Mouse (Mus musculus) embryonic facial prominence, embryonic 12.5 days (tissue): Measurements from ENCODE around the gene Tm6sf1. TPM values are rescaled to one million over a fixed set of nuclear protein-coding genes. Genes with fewer than 3 reads are reported as not detected.

Experiments
- ATAC-seq: fragments of 200-750 bp; cut with Nextera tagmentation; 2 replicates; pipeline ENCODE4 v1.8.0; 2017; ENCODE audit not compliant: insufficient number of reproducible peaks, insufficient read depth, low FRiP score, low TSS enrichment
- H3K27ac ChIP-seq: fragments of 300-500 bp; sonication (generic); 2 replicates; pipeline ENCODE4 v1.5.1; 2016; ENCODE audit warnings: mild to moderate bottlenecking
- H3K27me3 ChIP-seq: fragments of 300-500 bp; sonication (generic); 2 replicates; pipeline ENCODE4 v1.6.1; 2016; ENCODE audit warnings: mild to moderate bottlenecking, moderate library complexity
- H3K36me3 ChIP-seq: fragments of 300-500 bp; sonication (generic); 2 replicates; pipeline ENCODE4 v1.6.1; 2016; ENCODE audit warnings: mild to moderate bottlenecking
- H3K4me1 ChIP-seq: fragments of 300-500 bp; sonication (generic); 2 replicates; pipeline ENCODE4 v1.6.1; 2016
- H3K4me2 ChIP-seq: fragments of 300-500 bp; sonication (generic); replicated peaks from 2 replicates; pipeline ENCODE4 v1.6.1; 2016; ENCODE audit warnings: mild to moderate bottlenecking, moderate library complexity
- H3K4me3 ChIP-seq: fragments of 300-500 bp; sonication (generic); 2 replicates; pipeline ENCODE4 v1.5.1; 2016; ENCODE audit warnings: mild to moderate bottlenecking
- H3K9ac ChIP-seq: fragments of 300-500 bp; sonication (generic); 2 replicates; pipeline ENCODE4 v1.6.1; 2016; ENCODE audit warnings: mild to moderate bottlenecking, moderate library complexity
- H3K9me3 ChIP-seq: fragments of 300-500 bp; sonication (generic); 2 replicates; pipeline ENCODE4 v1.6.1; 2016; ENCODE audit warnings: mild to moderate bottlenecking, moderate library complexity
- WGBS: fragments of 180-500 bp; shearing (Covaris S2); methylation state at CpG from one replicate; pipeline ENCODE4 v1.1.7; 2016; 5-methylcytosine and 5-hydroxymethylcytosine counted together
- polyA plus RNA-seq: library from polyadenylated mRNA; unstranded; fragments of >200 nt; fragmentation: Nextera tagmentation; extraction: Ambion mirVana; gene quantifications from 2 replicates; pipeline ENCODE4 v1.2.1, GENCODE M21; 2016

The Tm6sf1 gene
- polyA plus RNA-seq, 1 experiment from 2014 or later: 15.8 TPM

DNA sequence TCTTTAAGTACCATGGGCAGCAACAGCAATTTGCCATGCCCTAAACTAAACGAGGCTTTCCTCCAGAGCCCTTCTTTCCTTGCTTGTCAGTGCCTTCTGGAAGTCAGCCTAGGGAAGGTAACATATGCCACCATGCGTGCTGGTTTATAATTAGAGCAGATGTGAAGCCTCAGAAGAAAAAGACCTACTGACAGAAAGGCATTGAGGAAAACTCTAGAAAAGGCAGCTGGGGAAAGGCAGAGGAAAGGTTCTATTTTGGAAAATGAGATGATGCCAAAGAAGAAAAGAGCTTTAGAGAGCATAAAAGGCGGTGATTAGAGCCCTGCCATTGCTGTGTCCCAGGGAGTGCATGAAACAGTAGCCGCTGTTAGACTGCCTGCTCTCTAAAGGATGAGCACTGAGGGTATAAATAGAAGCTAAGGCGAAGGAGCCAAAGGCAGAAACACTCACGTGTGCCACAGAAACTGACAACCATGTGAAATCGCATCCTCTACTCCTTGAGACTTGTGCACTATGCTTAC is 18.1 kb upstream of the Tm6sf1 start:
- H3K36me3 ChIP-seq: no peaks in the 10 kb centered on the region
- no peaks in the 10 kb centered on the region; the same call in 1 of the 2 replicates for H3K9me3 ChIP-seq
- H3K9ac ChIP-seq: no peak overlapping the region
- ATAC-seq: no peak
- no peaks in the 10 kb centered on the region for H3K27me3 ChIP-seq
- no peak overlapping the region for H3K4me3 ChIP-seq
- 64% methylated on average over 7 of the region's 7 CpGs for WGBS
- H3K4me2 ChIP-seq: no peak overlapping the region
- H3K27ac ChIP-seq: no peak overlapping the region
- 0 out of 2 replicates have a peak, but pooled peaks cover 5% of the 10 kb centered on the region for H3K4me1 ChIP-seq

DNA sequence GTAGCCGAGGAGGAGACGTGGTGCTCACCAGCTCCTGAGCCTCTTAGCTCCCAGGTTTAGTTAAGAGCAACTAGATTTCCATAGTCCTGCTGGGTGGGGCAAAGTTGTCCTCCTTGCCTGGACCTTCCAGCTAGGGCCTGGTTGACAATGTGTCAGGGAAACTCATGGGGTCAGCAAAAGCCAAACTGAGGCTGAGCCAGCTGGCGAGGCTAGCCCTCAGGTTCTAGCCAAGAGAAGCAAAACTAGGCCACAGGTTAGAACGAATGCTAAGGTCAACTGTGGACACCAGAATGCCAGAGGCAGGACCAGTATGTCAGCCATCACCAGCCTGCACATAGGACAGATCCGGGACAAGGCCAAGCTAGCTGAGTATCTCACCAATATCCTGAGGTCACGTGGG is 17.4 kb upstream of the Tm6sf1 start:
- whole genome bisulfite sequencing: 77% methylated on average over 6 of the region's 6 CpGs
- ATAC-seq: no peak
- no peak overlapping the region for H3K27ac ChIP-seq
- H3K36me3 ChIP-seq: no peaks in the 10 kb centered on the region
- H3K4me2 ChIP-seq: no peak overlapping the region
- no peaks in the 10 kb centered on the region for H3K9me3 ChIP-seq
- H3K4me3 ChIP-seq: no peak overlapping the region
- H3K27me3 ChIP-seq: no peaks in the 10 kb centered on the region
- 0 out of 2 replicates have a peak, but pooled peaks cover 5% of the 10 kb centered on the region for H3K4me1 ChIP-seq
- H3K9ac ChIP-seq: no peak overlapping the region

DNA sequence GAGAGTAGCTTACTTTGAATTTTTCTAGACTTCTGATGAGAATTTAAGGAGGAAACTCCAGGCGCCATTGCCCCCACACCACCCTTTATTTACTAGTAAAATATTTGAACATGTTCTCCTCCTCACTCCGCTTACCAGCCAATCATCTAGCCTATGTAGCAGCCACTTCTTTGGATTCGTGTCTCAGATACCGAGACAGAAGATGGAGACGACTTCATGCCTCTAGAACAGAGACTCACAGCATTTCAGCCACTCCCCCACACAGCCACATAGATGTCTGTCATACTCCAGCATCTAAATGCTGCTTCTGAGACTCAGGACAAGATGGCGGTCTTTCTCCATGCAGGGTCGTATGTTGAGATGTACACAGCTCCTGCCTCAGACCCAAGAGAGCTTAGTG is 16.7 kb upstream of the Tm6sf1 start:
- Histone ChIP-seq H3K4me2 (no peak overlapping the region), H3K4me1 (0 out of 2 replicates have a peak, but pooled peaks cover 5% of the 10 kb centered on the region), H3K36me3 (no peaks in the 10 kb centered on the region), H3K27me3 (no peaks in the 10 kb centered on the region), H3K4me3 (no peak overlapping the region), H3K9ac (no peak overlapping the region), H3K27ac (no peak overlapping the region), H3K9me3 (no peaks in the 10 kb centered on the region)
- no peak for ATAC-seq
- 89% methylated on average over 7 of the region's 7 CpGs for WGBS

DNA sequence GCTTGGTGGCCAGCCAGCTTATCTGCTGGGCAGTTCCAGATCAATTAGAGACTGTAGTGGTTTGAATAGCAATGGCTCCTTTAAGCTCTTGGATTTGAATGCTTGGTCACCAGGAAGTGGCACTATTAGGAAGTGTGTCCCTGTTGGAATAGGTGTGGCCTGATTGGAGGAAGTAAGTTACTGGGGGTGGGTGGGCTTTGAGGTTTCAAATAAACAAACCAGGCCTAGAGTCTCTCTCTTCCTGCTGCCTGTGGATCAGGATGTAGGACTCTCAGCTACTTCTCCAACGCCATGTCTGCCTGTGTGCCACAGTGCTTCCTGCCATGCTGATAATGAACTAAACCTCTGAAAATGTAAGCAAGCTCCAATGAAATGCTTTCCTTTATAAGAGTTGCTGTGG is 15.8 kb upstream of the Tm6sf1 start:
- Histone ChIP-seq H3K4me3 (no peak overlapping the region), H3K9ac (no peak overlapping the region), H3K27me3 (no peaks in the 10 kb centered on the region), H3K4me2 (no peak overlapping the region), H3K4me1 (0 out of 2 replicates have a peak, but pooled peaks cover 5% of the 10 kb centered on the region), H3K9me3 (no peaks in the 10 kb centered on the region), H3K36me3 (no peaks in the 10 kb centered on the region), H3K27ac (no peak overlapping the region)
- ATAC-seq: no peak
- 67% methylated on average over 1 of the region's 1 CpGs for WGBS

DNA sequence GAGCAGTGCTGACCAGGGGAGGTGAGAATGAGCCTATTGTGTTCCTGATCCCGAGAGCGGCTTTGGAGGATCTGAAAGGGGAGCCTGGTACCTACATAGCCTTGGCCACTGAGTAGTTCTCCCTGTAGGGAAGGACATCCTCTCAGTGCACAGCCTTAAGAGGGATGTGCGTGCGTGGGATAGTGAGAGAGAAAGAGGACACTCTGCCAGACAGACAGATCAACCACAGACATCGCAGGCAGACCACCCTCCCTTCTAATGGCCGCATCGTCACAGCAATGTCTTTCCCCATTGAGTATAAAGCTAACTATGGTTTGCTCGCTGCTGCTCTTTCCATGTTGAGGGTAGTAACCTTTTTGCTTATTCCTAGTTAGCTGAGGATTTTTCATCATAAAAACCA is 14.9 kb upstream of the Tm6sf1 start:
- no peak overlapping the region for H3K27ac ChIP-seq
- 73% methylated on average over 8 of the region's 8 CpGs for WGBS
- no peaks in the 10 kb centered on the region for H3K9me3 ChIP-seq
- H3K4me2 ChIP-seq: no peak overlapping the region
- 0 out of 2 replicates have a peak, but pooled peaks cover 5% of the 10 kb centered on the region for H3K4me1 ChIP-seq
- no peaks in the 10 kb centered on the region for H3K27me3 ChIP-seq
- no peak for ATAC-seq
- no peak overlapping the region for H3K4me3 ChIP-seq
- H3K36me3 ChIP-seq: no peaks in the 10 kb centered on the region
- no peak overlapping the region for H3K9ac ChIP-seq

DNA sequence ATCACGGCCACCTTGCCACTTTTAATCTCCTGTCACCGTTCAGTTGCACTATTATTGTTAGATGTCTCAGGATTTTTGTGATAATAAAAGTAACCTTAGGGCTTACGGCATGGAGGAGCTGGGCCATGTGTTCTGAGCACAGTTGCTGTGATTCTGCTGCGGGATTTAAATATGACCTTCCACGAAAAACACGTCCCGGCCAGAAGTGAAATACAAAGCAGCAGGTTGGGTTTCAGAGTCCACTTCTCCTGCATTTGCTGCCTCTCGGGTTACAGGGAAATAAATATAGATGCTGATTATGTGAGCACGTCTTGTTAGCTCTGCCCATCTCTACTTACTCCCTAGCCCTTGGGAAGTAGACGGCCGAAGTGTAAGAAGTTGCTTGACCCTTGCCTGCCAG is 14.0 kb upstream of the Tm6sf1 start:
- Histone ChIP-seq H3K4me1 (0 out of 2 replicates have a peak, but pooled peaks cover 5% of the 10 kb centered on the region), H3K9me3 (no peaks in the 10 kb centered on the region), H3K27ac (no peak overlapping the region), H3K4me2 (no peak overlapping the region), H3K9ac (no peak overlapping the region), H3K36me3 (no peaks in the 10 kb centered on the region), H3K4me3 (no peak overlapping the region), H3K27me3 (no peaks in the 10 kb centered on the region)
- ATAC-seq: no peak
- WGBS: 42% methylated on average over 11 of the region's 11 CpGs

DNA sequence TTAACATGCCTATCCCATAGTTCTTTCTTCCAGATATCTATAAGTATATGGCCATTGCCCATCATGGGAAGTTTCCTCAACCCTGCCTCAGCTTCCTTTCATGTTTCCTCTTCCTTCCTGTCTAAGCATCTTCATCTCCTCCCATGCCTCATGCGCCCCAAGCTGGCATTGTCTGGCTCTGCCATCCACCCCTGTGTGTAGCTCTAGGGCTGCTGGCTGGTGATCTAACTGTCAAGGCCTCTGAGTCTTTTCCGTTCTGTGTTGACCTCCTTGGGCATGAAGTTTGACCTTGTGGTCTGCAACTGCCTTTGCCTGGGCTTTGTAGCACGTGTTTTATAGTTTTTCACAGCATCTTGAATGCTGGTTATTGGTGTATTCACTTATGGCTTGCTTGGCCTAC is 13.5 kb upstream of the Tm6sf1 start:
- 82% methylated on average over 3 of the region's 3 CpGs for WGBS
- H3K9me3 ChIP-seq: no peaks in the 10 kb centered on the region
- H3K9ac ChIP-seq: no peak overlapping the region
- ATAC-seq: no peak
- H3K4me2 ChIP-seq: no peak overlapping the region
- no peaks in the 10 kb centered on the region for H3K36me3 ChIP-seq
- no peak overlapping the region for H3K27ac ChIP-seq
- H3K4me1 ChIP-seq: 0 out of 2 replicates have a peak, but pooled peaks cover 5% of the 10 kb centered on the region
- no peak overlapping the region for H3K4me3 ChIP-seq
- no peaks in the 10 kb centered on the region for H3K27me3 ChIP-seq

DNA sequence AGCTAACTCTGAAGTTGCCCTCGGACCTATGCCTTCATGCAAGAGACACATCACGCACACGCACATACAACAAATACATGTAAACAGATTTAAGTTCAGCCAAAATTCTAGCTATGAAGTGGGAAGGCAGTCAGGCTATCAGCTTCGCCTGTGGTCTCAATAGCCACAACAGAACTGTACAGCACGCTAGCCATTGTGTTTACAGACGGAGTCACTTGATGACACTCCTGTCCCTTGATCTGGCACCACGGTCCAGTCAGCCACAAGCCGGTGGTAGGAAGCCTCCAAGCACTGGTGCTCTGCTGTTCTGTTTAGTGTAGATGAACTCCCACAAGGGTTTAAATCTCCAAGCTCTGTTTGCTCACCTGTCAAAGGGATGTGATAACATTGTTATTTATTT is 12.8 kb upstream of the Tm6sf1 start:
- no peak for ATAC-seq
- Histone ChIP-seq H3K36me3 (no peaks in the 10 kb centered on the region), H3K4me3 (no peak overlapping the region), H3K4me2 (no peak overlapping the region), H3K9me3 (no peaks in the 10 kb centered on the region), H3K27me3 (no peaks in the 10 kb centered on the region), H3K27ac (no peak overlapping the region), H3K4me1 (0 out of 2 replicates have a peak, but pooled peaks cover 3% of the 10 kb centered on the region), H3K9ac (no peak overlapping the region)
- 81% methylated on average over 8 of the region's 8 CpGs for WGBS

DNA sequence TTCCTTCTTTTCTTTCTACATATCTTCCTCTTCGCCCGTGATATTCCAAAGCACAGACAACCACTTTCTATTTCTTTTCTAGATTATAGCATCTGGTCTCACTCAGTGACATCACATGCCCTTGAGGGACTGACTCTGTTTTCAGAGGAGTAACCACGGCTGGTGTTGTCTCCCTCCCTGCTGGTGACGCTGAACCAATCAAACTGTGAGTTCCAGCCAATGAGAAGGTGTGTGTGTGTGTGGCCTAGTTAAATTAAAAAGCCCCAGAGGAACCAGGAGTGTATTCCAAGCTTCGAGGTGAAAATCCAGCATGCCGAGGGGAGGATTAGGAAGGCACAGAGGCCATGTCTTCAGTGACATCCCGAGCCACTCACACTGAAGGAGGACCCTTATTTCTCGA is 11.8 kb upstream of the Tm6sf1 start:
- no peaks in the 10 kb centered on the region for H3K36me3 ChIP-seq
- H3K4me2 ChIP-seq: no peak overlapping the region
- H3K27ac ChIP-seq: no peak overlapping the region
- no peak for ATAC-seq
- H3K4me1 ChIP-seq: 0 out of 2 replicates have a peak, but pooled peaks cover 3% of the 10 kb centered on the region
- H3K27me3 ChIP-seq: no peaks in the 10 kb centered on the region
- H3K4me3 ChIP-seq: no peak overlapping the region
- WGBS: 25% methylated on average over 8 of the region's 8 CpGs
- no peak overlapping the region for H3K9ac ChIP-seq
- H3K9me3 ChIP-seq: no peaks in the 10 kb centered on the region

DNA sequence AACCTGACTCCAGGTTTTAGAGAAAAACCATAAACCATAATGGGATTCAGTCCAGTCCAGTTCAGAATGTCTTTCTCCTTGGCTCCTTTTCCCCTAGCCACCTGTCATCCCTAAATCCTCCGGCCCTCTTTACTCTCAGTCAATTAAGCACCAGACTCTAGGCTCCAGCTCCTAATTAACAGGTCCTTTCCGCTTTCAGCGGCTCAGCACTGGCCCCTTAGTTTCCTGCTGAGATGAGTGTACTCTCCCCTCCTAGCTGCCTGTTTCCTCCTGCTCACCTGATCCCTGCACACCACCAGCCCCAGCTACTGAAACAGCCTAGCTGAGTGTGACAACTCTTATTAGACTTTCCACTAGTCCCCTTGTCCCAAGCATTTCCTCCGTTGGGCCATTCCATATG is 11.0 kb upstream of the Tm6sf1 start:
- WGBS: 22% methylated on average over 4 of the region's 4 CpGs
- no peaks in the 10 kb centered on the region for H3K27me3 ChIP-seq
- no peak overlapping the region for H3K27ac ChIP-seq
- H3K4me2 ChIP-seq: no peak overlapping the region
- no peak overlapping the region for H3K9ac ChIP-seq
- H3K4me3 ChIP-seq: no peak overlapping the region
- H3K9me3 ChIP-seq: no peaks in the 10 kb centered on the region
- 0 out of 2 replicates have a peak, but pooled peaks cover 3% of the 10 kb centered on the region for H3K4me1 ChIP-seq
- no peaks in the 10 kb centered on the region for H3K36me3 ChIP-seq
- no peak for ATAC-seq

DNA sequence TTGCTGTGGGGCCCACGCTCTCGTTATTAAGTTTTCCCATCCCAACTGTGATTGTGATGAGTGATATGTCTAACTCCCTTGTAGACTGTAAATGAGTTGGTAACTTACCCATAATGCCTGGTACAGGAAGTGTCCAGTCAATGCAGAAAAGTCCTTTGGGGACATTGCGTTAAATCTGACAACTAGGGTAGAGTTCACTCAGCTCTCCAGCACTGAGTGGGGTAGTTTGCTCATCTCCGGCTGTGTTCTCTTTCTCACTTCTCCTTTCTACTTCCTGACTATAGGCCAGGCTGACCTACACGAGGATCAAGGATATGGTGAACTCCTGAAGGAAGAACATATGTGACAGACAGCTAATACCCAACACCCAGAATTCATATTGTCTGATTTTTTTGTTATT is 9.6 kb upstream of the Tm6sf1 start:
- Histone ChIP-seq H3K4me2 (no peak overlapping the region), H3K27me3 (no peaks in the 10 kb centered on the region), H3K27ac (no peak overlapping the region), H3K9me3 (no peaks in the 10 kb centered on the region), H3K36me3 (no peaks in the 10 kb centered on the region), H3K9ac (no peak overlapping the region), H3K4me1 (0 out of 2 replicates have a peak, but pooled peaks cover 3% of the 10 kb centered on the region), H3K4me3 (no peak overlapping the region)
- WGBS: 88% methylated on average over 5 of the region's 5 CpGs
- ATAC-seq: no peak

DNA sequence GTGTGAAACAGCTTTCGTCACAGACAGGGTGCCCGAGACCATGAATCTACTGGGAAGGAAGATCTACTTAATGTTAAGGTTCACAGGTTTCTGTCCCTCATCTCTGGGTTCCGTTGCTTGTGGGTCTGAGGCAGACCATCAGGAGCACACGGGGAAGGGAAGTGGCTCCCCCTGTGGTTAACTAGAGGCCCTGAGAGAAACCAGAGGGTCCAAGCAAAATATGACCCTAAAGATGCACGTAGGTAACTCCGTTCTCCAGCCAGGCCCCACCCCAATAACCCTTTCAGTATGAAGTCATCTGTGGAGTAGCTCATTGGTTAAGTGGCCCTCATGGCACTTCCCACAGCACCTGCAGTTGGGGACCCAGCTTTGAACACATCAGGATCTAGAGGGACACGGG is 9.2 kb upstream of the Tm6sf1 start:
- Histone ChIP-seq H3K4me1 (0 out of 2 replicates have a peak, but pooled peaks cover 3% of the 10 kb centered on the region), H3K9ac (no peak overlapping the region), H3K4me3 (no peak overlapping the region), H3K9me3 (no peaks in the 10 kb centered on the region), H3K4me2 (no peak overlapping the region), H3K27me3 (no peaks in the 10 kb centered on the region), H3K27ac (no peak overlapping the region), H3K36me3 (no peaks in the 10 kb centered on the region)
- WGBS: 85% methylated on average over 7 of the region's 7 CpGs
- no peak for ATAC-seq
